Mouse (Mus musculus) MEL (cell line): ENCODE measurements around the gene Cd200r3.

Experiments
- CTCF ChIP-seq, 3 experiments: IDR thresholded peaks in 2 of 3; conservative IDR thresholded peaks in 1 of 3; 2 replicates each; pipeline ENCODE4 v1.5.1; 2011 to 2012; ENCODE audit warnings: low read length in 3 of 3, low read depth in 2 of 3, mild to moderate bottlenecking in 2 of 3, improper control_type of control experiment in 1 of 3, inconsistent platforms in 1 of 3, mixed read lengths in 1 of 3, moderate library complexity in 1 of 3; ENCODE audit not compliant: control insufficient read depth in 1 of 3, insufficient read depth in 1 of 3, poor library complexity in 1 of 3, severe bottlenecking in 1 of 3
- EP300 ChIP-seq, 2 experiments: IDR thresholded peaks; 2 replicates each; pipeline ENCODE4 v1.6.1; 2011; ENCODE audit warnings: improper control_type of control experiment in 2 of 2, low read length in 2 of 2, low read depth in 1 of 2, mild to moderate bottlenecking in 1 of 2
- KAT2A ChIP-seq: conservative IDR thresholded peaks from 2 replicates; pipeline ENCODE4 v1.6.1; 2012; ENCODE audit warnings: low read depth, low read length, improper control_type of control experiment, inconsistent platforms
- MAX ChIP-seq: IDR thresholded peaks from 2 replicates; pipeline ENCODE4 v1.6.1; 2011; ENCODE audit warnings: low read length, improper control_type of control experiment
- MEF2A ChIP-seq: IDR thresholded peaks from 2 replicates; pipeline ENCODE4 v1.6.1; 2014; ENCODE audit warnings: low read depth, mild to moderate bottlenecking, inconsistent platforms, low read length, improper control_type of control experiment; ENCODE audit not compliant: poor library complexity, insufficient replicate concordance, severe bottlenecking; ENCODE audit errors: extremely low read depth
- MXI1 ChIP-seq: IDR thresholded peaks from 2 replicates; pipeline ENCODE4 v1.6.1; 2011; ENCODE audit warnings: mild to moderate bottlenecking, low read depth, low read length, improper control_type of control experiment
- RAD21 ChIP-seq: IDR thresholded peaks from 2 replicates; pipeline ENCODE4 v1.6.1; 2011; ENCODE audit warnings: mild to moderate bottlenecking, low read depth, low read length, improper control_type of control experiment

- no peak for TF ChIP-seq MAX
- no peak for TF ChIP-seq KAT2A
- TF ChIP-seq EP300 (IDR thresholded peaks at IDR 0.05; ENCODE audit: low read depth in 1 of 2, low read length in 2 of 2), result peak; percentile 34; a peak in 3 of 4 replicates
- TF ChIP-seq MXI1, result no peak
- TF ChIP-seq RAD21, result no peak
- no peak for TF ChIP-seq MEF2A
- no peak for TF ChIP-seq CTCF (IDR thresholded peaks at IDR 0.05 in 2 of 3, conservative IDR thresholded peaks at IDR 0.05 in 1 of 3; ENCODE audit: control insufficient read depth in 1 of 3, insufficient read depth in 1 of 3, low read depth in 2 of 3, low read length in 3 of 3, poor library complexity in 1 of 3, severe bottlenecking in 1 of 3)
Observed at GRCm38 (mm10) chr16:45016488-45016887, 73.0 kb downstream of the Cd200r3 start.
